Comparison of ENCODE assay signal across 16 mouse cellular contexts in genomic region chr11:97429615-97430014, GRCm38 (mm10). TPM values are rescaled to one million over a fixed set of nuclear protein-coding genes. Genes with fewer than 3 reads are reported as not detected.
DNase-seq lines count a peak whose midpoint lies in the region; ATAC-seq and TF ChIP-seq lines count a peak whose summit lies in the region.
"Had no signal": no experiment of that assay in that cellular context is flagged by ENCODE, and none has a peak within 500 bp of the region (broad histone marks: within the 10 kb centered on the region; RNA-seq: fewer than 3 reads in every experiment).

No protein-coding gene starts in this region.

- peak overlapping the region; percentile 89; the same call in 1 of the 2 replicates for H3K27ac ChIP-seq in embryonic fibroblast, embryonic 13.5 days (ENCODE audit: insufficient read depth, low read length)
- peak overlapping the region; percentile 94 for H3K27ac ChIP-seq in liver, postnatal 0 days (ENCODE audit: low read depth)
- H3K27ac ChIP-seq in midbrain, embryonic 10.5 days (replicated peaks) = no peak overlapping the region
- H3K27ac ChIP-seq: forebrain, embryonic 15.5 days; hindbrain, embryonic 10.5 days; neural tube, embryonic 12.5 days had no signal

- no peak for TF ChIP-seq CTCF in embryonic fibroblast, embryonic 13.5 days (IDR thresholded peaks at IDR 0.05; ENCODE audit: borderline replicate concordance, insufficient read depth, low read length)
- TF ChIP-seq CTCF in liver, postnatal 0 days (IDR thresholded peaks at IDR 0.05; ENCODE audit: low read depth) = no peak

- no peak for TF ChIP-seq EP300 in liver, postnatal 0 days (IDR thresholded peaks at IDR 0.05; ENCODE audit: low read depth)

- H3K36me3 ChIP-seq in megakaryocyte, embryonic 14.5 days (replicated peaks; ENCODE audit: low read length) = no peaks in the 10 kb centered on the region
- H3K36me3 ChIP-seq in liver, postnatal 0 days (replicated peaks; ENCODE audit: insufficient read depth, low read length) = no peaks in the 10 kb centered on the region
- H3K36me3 ChIP-seq in midbrain, embryonic 10.5 days = no peaks in the 10 kb centered on the region
- H3K36me3 ChIP-seq: forebrain, embryonic 15.5 days; hindbrain, embryonic 10.5 days; neural tube, embryonic 12.5 days had no signal

- H3K9ac ChIP-seq in liver, postnatal 0 days (replicated peaks) = no peak overlapping the region
- H3K9ac ChIP-seq: forebrain, embryonic 15.5 days; neural tube, embryonic 12.5 days had no signal

- no peak for ATAC-seq in megakaryocyte, adult 5-6 weeks (ENCODE audit: poor library complexity, severe bottlenecking)
- ATAC-seq in liver, postnatal 0 days = no peak
- no peak for ATAC-seq in megakaryocyte progenitor cell, adult 5-6 weeks (replicated peaks; ENCODE audit: poor library complexity)
- ATAC-seq: forebrain, embryonic 15.5 days had no signal

- H3K4me1 ChIP-seq in megakaryocyte, embryonic 14.5 days = peaks cover 76% of the 10 kb centered on the region
- peaks cover 25% of the 10 kb centered on the region for H3K4me1 ChIP-seq in embryonic fibroblast, embryonic 13.5 days (ENCODE audit: control insufficient read depth, insufficient read depth, low read length)
- peaks cover 50% of the 10 kb centered on the region for H3K4me1 ChIP-seq in liver, postnatal 0 days (ENCODE audit: insufficient read depth)
- H3K4me1 ChIP-seq in midbrain, embryonic 10.5 days = peaks cover 29% of the 10 kb centered on the region

- intact Hi-C loops in heart, postnatal 10 days (cut with DNase I) = no loop called here

- no peak for TF ChIP-seq POLR2A in embryonic fibroblast, embryonic 13.5 days (IDR thresholded peaks at IDR 0.05; ENCODE audit: low read depth, low read length)

- no peak overlapping the region for H3K4me2 ChIP-seq in liver, postnatal 0 days (ENCODE audit: low read depth, low read length)
- H3K4me2 ChIP-seq: forebrain, embryonic 15.5 days; neural tube, embryonic 12.5 days had no signal

- peak; percentile 50 to 75 for DNase-seq in heart, postnatal 10 days
- DNase-seq in liver, postnatal 0 days = no peak
- DNase-seq in midbrain, embryonic 10.5 days (ENCODE audit: low spot score) = no peak
- no peak for DNase-seq in layer of hippocampus, adult 9-10 months (ENCODE audit: low spot score)
- DNase-seq: kidney, postnatal 14 days; lung, postnatal 14 days; midbrain, embryonic 14.5 days; thymus, postnatal 25 days had no signal

- H3K27me3 ChIP-seq in megakaryocyte, embryonic 14.5 days (replicated peaks) = no peaks in the 10 kb centered on the region
- no peaks in the 10 kb centered on the region for H3K27me3 ChIP-seq in liver, postnatal 0 days (ENCODE audit: insufficient read depth, low read length)
- peaks cover 29% of the 10 kb centered on the region for H3K27me3 ChIP-seq in midbrain, embryonic 10.5 days (ENCODE audit: low read depth, poor library complexity, severe bottlenecking)
- H3K27me3 ChIP-seq: CH12.LX; forebrain, embryonic 15.5 days; neural tube, embryonic 12.5 days had no signal

- no peaks in the 10 kb centered on the region for H3K9me3 ChIP-seq in megakaryocyte, embryonic 14.5 days
- no peaks in the 10 kb centered on the region for H3K9me3 ChIP-seq in liver, postnatal 0 days (ENCODE audit: low read length)
- no peaks in the 10 kb centered on the region for H3K9me3 ChIP-seq in midbrain, embryonic 10.5 days (replicated peaks)
- H3K9me3 ChIP-seq: forebrain, embryonic 15.5 days; hindbrain, embryonic 10.5 days; neural tube, embryonic 12.5 days had no signal

- 65% methylated on average over 8 of the region's 8 CpGs for whole genome bisulfite sequencing in liver, postnatal 0 days (ENCODE audit: insufficient replicate concordance)
- WGBS in midbrain, embryonic 10.5 days = 87% methylated on average over 8 of the region's 8 CpGs

- peak overlapping the region; percentile 66 for H3K4me3 ChIP-seq in megakaryocyte, embryonic 14.5 days (replicated peaks)
- H3K4me3 ChIP-seq in embryonic fibroblast, embryonic 13.5 days (ENCODE audit: insufficient read depth, low read length) = no peak overlapping the region
- no peak overlapping the region for H3K4me3 ChIP-seq in liver, postnatal 0 days (ENCODE audit: low read depth, low read length)
- H3K4me3 ChIP-seq in midbrain, embryonic 10.5 days = no peak overlapping the region
- H3K4me3 ChIP-seq: forebrain, embryonic 15.5 days; hindbrain, embryonic 10.5 days; neural tube, embryonic 12.5 days had no signal

RNA-seq across cellular contexts. Expression of gene Arhgap23, which starts 14.3 kb away (rescaled TPM):
- polyA plus RNA-seq in megakaryocyte, embryonic 14.5 days (2012; ENCODE audit: insufficient read depth, low replicate concordance) = 85.6 and 94.5 TPM in 2 replicates
- 7.7 and 9.8 TPM in 2 replicates for total RNA-seq in megakaryocyte, adult 5-6 weeks (2015)
- 5.8 and 9.4 TPM in 2 replicates for total RNA-seq in megakaryocyte, adult 5-6 weeks (2017)
- 49.2 and 55.7 TPM in 2 replicates for polyA plus RNA-seq in embryonic fibroblast, embryonic 13.5 days (2011; ENCODE audit: insufficient read length, low read depth, missing spikeins)
- total RNA-seq in heart, postnatal 10 days (2021) = 10 to 100 TPM; 34.4 to 34.7 TPM
- polyA plus RNA-seq in liver, postnatal 0 days (2015; fragmentation: Nextera tagmentation; extraction: Ambion mirVana) = 5.6 and 5.7 TPM in 2 replicates
- total RNA-seq in megakaryocyte progenitor cell, adult 5-6 weeks (2015) = 6.3 and 8.0 TPM in 2 replicates
- 5.6 and 6.1 TPM in 2 replicates for total RNA-seq in megakaryocyte progenitor cell, adult 5-6 weeks (2017)
- 1.9 and 2.3 TPM in 2 replicates for polyA plus RNA-seq in midbrain, embryonic 10.5 days (2016; fragmentation: Nextera tagmentation; extraction: Ambion mirVana)

Comparison
In these comparisons a context has a peak if more than half of its experiments do, and no peak if none do; other contexts are left out.
1. DNase-seq: peak in heart, postnatal 10 days (2 of 2); none in liver, postnatal 0 days (single experiment), midbrain, embryonic 10.5 days (single experiment) and layer of hippocampus, adult 9-10 months (single experiment).